Mouse (Mus musculus): Measurements from ENCODE around the gene Ptprd. TPM values are rescaled to one million over a fixed set of nuclear protein-coding genes. Genes with fewer than 3 reads are reported as not detected.

The Ptprd gene
- polyA plus RNA-seq, 1 experiment from 2014 or later, result 6.3 TPM

- Histone ChIP-seq H3K4me1 (ENCODE audit: control insufficient read depth, low read depth, low read length) (no peaks in the 10 kb centered on the region), H3K9me3 (replicated peaks; ENCODE audit: control insufficient read depth, low read length) (no peaks in the 10 kb centered on the region), H3K4me3 (ENCODE audit: low read depth, low read length) (no peak overlapping the region), H3K9ac (ENCODE audit: low read depth, low read length) (no peak overlapping the region), H3K4me2 (ENCODE audit: low read depth, low read length) (no peak overlapping the region), H3K27ac (ENCODE audit: low read length) (no peak overlapping the region), H3K36me3 (ENCODE audit: control insufficient read depth, insufficient read depth) (no peaks in the 10 kb centered on the region), H3K27me3 (ENCODE audit: control insufficient read depth, insufficient read depth, low read depth, low read length) (no peaks in the 10 kb centered on the region)
- no peak for ATAC-seq (ENCODE audit: low read depth)
- WGBS (ENCODE audit: insufficient replicate concordance), result 71% methylated on average over 2 of the region's 2 CpGs
Observed at GRCm38 (mm10) chr4:77743391-77743790, 468.4 kb downstream of the Ptprd start.

- no peaks in the 10 kb centered on the region for H3K27me3 ChIP-seq (ENCODE audit: control insufficient read depth, insufficient read depth, low read depth, low read length)
- no peak overlapping the region for H3K4me2 ChIP-seq (ENCODE audit: low read depth, low read length)
- H3K4me1 ChIP-seq (ENCODE audit: control insufficient read depth, low read depth, low read length), result no peaks in the 10 kb centered on the region
- no peak overlapping the region for H3K9ac ChIP-seq (ENCODE audit: low read depth, low read length)
- no peaks in the 10 kb centered on the region for H3K9me3 ChIP-seq (replicated peaks; ENCODE audit: control insufficient read depth, low read length)
- ATAC-seq (ENCODE audit: low read depth), result no peak
- no peak overlapping the region for H3K27ac ChIP-seq (ENCODE audit: low read length)
- 65% methylated on average over 6 of the region's 6 CpGs for WGBS (ENCODE audit: insufficient replicate concordance)
- no peaks in the 10 kb centered on the region for H3K36me3 ChIP-seq (ENCODE audit: control insufficient read depth, insufficient read depth)
- H3K4me3 ChIP-seq (ENCODE audit: low read depth, low read length), result no peak overlapping the region
Observed at GRCm38 (mm10) chr4:77721908-77722307, 489.9 kb downstream of the Ptprd start.

- Histone ChIP-seq H3K4me2 (ENCODE audit: low read depth, low read length) (no peak overlapping the region), H3K27me3 (ENCODE audit: control insufficient read depth, insufficient read depth, low read depth, low read length) (no peaks in the 10 kb centered on the region), H3K4me3 (ENCODE audit: low read depth, low read length) (no peak overlapping the region), H3K4me1 (ENCODE audit: control insufficient read depth, low read depth, low read length) (no peaks in the 10 kb centered on the region), H3K9ac (ENCODE audit: low read depth, low read length) (no peak overlapping the region), H3K9me3 (replicated peaks; ENCODE audit: control insufficient read depth, low read length) (no peaks in the 10 kb centered on the region), H3K36me3 (ENCODE audit: control insufficient read depth, insufficient read depth) (no peaks in the 10 kb centered on the region), H3K27ac (ENCODE audit: low read length) (no peak overlapping the region)
- no peak for ATAC-seq (ENCODE audit: low read depth)
- 38% methylated on average over 2 of the region's 2 CpGs for WGBS (ENCODE audit: insufficient replicate concordance)
Observed at GRCm38 (mm10) chr4:77717792-77718191, 494.0 kb downstream of the Ptprd start.

- 53% methylated on average over 2 of the region's 2 CpGs for whole genome bisulfite sequencing (ENCODE audit: insufficient replicate concordance)
- no peaks in the 10 kb centered on the region for H3K36me3 ChIP-seq (ENCODE audit: control insufficient read depth, insufficient read depth)
- no peak for ATAC-seq (ENCODE audit: low read depth)
Observed at GRCm38 (mm10) chr4:77710231-77710630, 501.5 kb downstream of the Ptprd start.

GRCm38 (mm10) chr4:77698294-77698693, 513.5 kb downstream of the Ptprd start:
- no peaks in the 10 kb centered on the region for H3K27me3 ChIP-seq (ENCODE audit: control insufficient read depth, insufficient read depth, low read depth, low read length)
- H3K4me3 ChIP-seq (ENCODE audit: low read depth, low read length), result no peak overlapping the region
- no peaks in the 10 kb centered on the region for H3K4me1 ChIP-seq (ENCODE audit: control insufficient read depth, low read depth, low read length)
- WGBS (ENCODE audit: insufficient replicate concordance), result 49% methylated on average over 2 of the region's 2 CpGs
- no peak overlapping the region for H3K27ac ChIP-seq (ENCODE audit: low read length)
- H3K9me3 ChIP-seq (replicated peaks; ENCODE audit: control insufficient read depth, low read length), result no peaks in the 10 kb centered on the region
- no peak for ATAC-seq (ENCODE audit: low read depth)
- no peak overlapping the region for H3K9ac ChIP-seq (ENCODE audit: low read depth, low read length)
- no peaks in the 10 kb centered on the region for H3K36me3 ChIP-seq (ENCODE audit: control insufficient read depth, insufficient read depth)
- no peak overlapping the region for H3K4me2 ChIP-seq (ENCODE audit: low read depth, low read length)

More at GRCm38 (mm10) chr4:77710231-77710630, 501.5 kb downstream of the Ptprd start:
- H3K4me3 ChIP-seq (ENCODE audit: low read depth, low read length), result no peak overlapping the region
- H3K27me3 ChIP-seq (ENCODE audit: control insufficient read depth, insufficient read depth, low read depth, low read length), result no peaks in the 10 kb centered on the region
- H3K27ac ChIP-seq (ENCODE audit: low read length), result no peak overlapping the region
- H3K9ac ChIP-seq (ENCODE audit: low read depth, low read length), result no peak overlapping the region
- no peak overlapping the region for H3K4me2 ChIP-seq (ENCODE audit: low read depth, low read length)
- no peaks in the 10 kb centered on the region for H3K4me1 ChIP-seq (ENCODE audit: control insufficient read depth, low read depth, low read length)
- no peaks in the 10 kb centered on the region for H3K9me3 ChIP-seq (replicated peaks; ENCODE audit: control insufficient read depth, low read length)

GRCm38 (mm10) chr4:77675798-77676197, 536.0 kb downstream of the Ptprd start:
- Histone ChIP-seq H3K27ac (ENCODE audit: low read length) (no peak overlapping the region), H3K27me3 (ENCODE audit: control insufficient read depth, insufficient read depth, low read depth, low read length) (no peaks in the 10 kb centered on the region), H3K4me2 (ENCODE audit: low read depth, low read length) (no peak overlapping the region), H3K4me1 (ENCODE audit: control insufficient read depth, low read depth, low read length) (no peaks in the 10 kb centered on the region), H3K9me3 (replicated peaks; ENCODE audit: control insufficient read depth, low read length) (no peaks in the 10 kb centered on the region), H3K36me3 (ENCODE audit: control insufficient read depth, insufficient read depth) (no peaks in the 10 kb centered on the region), H3K4me3 (ENCODE audit: low read depth, low read length) (no peak overlapping the region), H3K9ac (ENCODE audit: low read depth, low read length) (no peak overlapping the region)
- no peak for ATAC-seq (ENCODE audit: low read depth)
- 32% methylated on average over 1 of the region's 1 CpGs for WGBS (ENCODE audit: insufficient replicate concordance)

GRCm38 (mm10) chr4:77664761-77665160, 547.0 kb downstream of the Ptprd start:
- no peak overlapping the region for H3K9ac ChIP-seq (ENCODE audit: low read depth, low read length)
- no peak for ATAC-seq (ENCODE audit: low read depth)
- H3K4me2 ChIP-seq (ENCODE audit: low read depth, low read length), result no peak overlapping the region
- H3K9me3 ChIP-seq (replicated peaks; ENCODE audit: control insufficient read depth, low read length), result no peaks in the 10 kb centered on the region
- no peak overlapping the region for H3K27ac ChIP-seq (ENCODE audit: low read length)
- H3K4me1 ChIP-seq (ENCODE audit: control insufficient read depth, low read depth, low read length), result no peaks in the 10 kb centered on the region
- H3K4me3 ChIP-seq (ENCODE audit: low read depth, low read length), result no peak overlapping the region
- 64% methylated on average over 2 of the region's 2 CpGs for WGBS (ENCODE audit: insufficient replicate concordance)
- H3K27me3 ChIP-seq (ENCODE audit: control insufficient read depth, insufficient read depth, low read depth, low read length), result no peaks in the 10 kb centered on the region
- no peaks in the 10 kb centered on the region for H3K36me3 ChIP-seq (ENCODE audit: control insufficient read depth, insufficient read depth)

GRCm38 (mm10) chr4:77662309-77662708, 549.5 kb downstream of the Ptprd start:
- ATAC-seq (ENCODE audit: low read depth), result no peak
- Histone ChIP-seq H3K9ac (ENCODE audit: low read depth, low read length) (no peak overlapping the region), H3K4me1 (ENCODE audit: control insufficient read depth, low read depth, low read length) (no peaks in the 10 kb centered on the region), H3K9me3 (replicated peaks; ENCODE audit: control insufficient read depth, low read length) (no peaks in the 10 kb centered on the region), H3K4me3 (ENCODE audit: low read depth, low read length) (no peak overlapping the region), H3K27me3 (ENCODE audit: control insufficient read depth, insufficient read depth, low read depth, low read length) (no peaks in the 10 kb centered on the region), H3K27ac (ENCODE audit: low read length) (no peak overlapping the region), H3K36me3 (ENCODE audit: control insufficient read depth, insufficient read depth) (no peaks in the 10 kb centered on the region), H3K4me2 (ENCODE audit: low read depth, low read length) (no peak overlapping the region)
- 50% methylated on average over 1 of the region's 1 CpGs for WGBS (ENCODE audit: insufficient replicate concordance)

GRCm38 (mm10) chr4:77655669-77656068, 556.1 kb downstream of the Ptprd start:
- no peak for ATAC-seq (ENCODE audit: low read depth)
- 64% methylated on average over 1 of the region's 1 CpGs for WGBS (ENCODE audit: insufficient replicate concordance)
- Histone ChIP-seq H3K9ac (ENCODE audit: low read depth, low read length) (no peak overlapping the region), H3K4me3 (ENCODE audit: low read depth, low read length) (no peak overlapping the region), H3K36me3 (ENCODE audit: control insufficient read depth, insufficient read depth) (no peaks in the 10 kb centered on the region), H3K4me1 (ENCODE audit: control insufficient read depth, low read depth, low read length) (no peaks in the 10 kb centered on the region), H3K27me3 (ENCODE audit: control insufficient read depth, insufficient read depth, low read depth, low read length) (no peaks in the 10 kb centered on the region), H3K9me3 (replicated peaks; ENCODE audit: control insufficient read depth, low read length) (no peaks in the 10 kb centered on the region), H3K4me2 (ENCODE audit: low read depth, low read length) (no peak overlapping the region), H3K27ac (ENCODE audit: low read length) (no peak overlapping the region)

All from liver, embryonic 16.5 days (tissue).